Mouse (Mus musculus) myocyte (in vitro differentiated cells): ENCODE data around the gene Olfr71.

Source experiments
- CEBPB ChIP-seq: IDR thresholded peaks from 2 replicates; pipeline ENCODE4 v1.6.1; 2011; ENCODE audit warnings: mild to moderate bottlenecking, moderate library complexity; ENCODE audit not compliant: poor library complexity, insufficient read depth, severe bottlenecking
- E2F4 ChIP-seq: IDR thresholded peaks from one replicate; pipeline ENCODE4 v1.6.1; 2011; ENCODE audit warnings: mild to moderate bottlenecking, control low read depth, moderate library complexity; ENCODE audit not compliant: insufficient read depth
- MAX ChIP-seq: IDR thresholded peaks from one replicate; pipeline ENCODE4 v1.6.1; 2011; ENCODE audit warnings: low read depth, mild to moderate bottlenecking, control low read depth
- MYOD1 ChIP-seq, 3 experiments: IDR thresholded peaks; one replicate each; pipeline ENCODE4 v1.6.1; 2011; ENCODE audit warnings: control low read depth in 2 of 3, low read depth in 2 of 3, mild to moderate bottlenecking in 2 of 3, moderate library complexity in 1 of 3; ENCODE audit not compliant: insufficient read length in 2 of 3, control insufficient read depth in 1 of 3
- MYOG ChIP-seq, 3 experiments: IDR thresholded peaks; one replicate each; pipeline ENCODE4 v1.6.1; 2011; ENCODE audit warnings: control low read depth in 2 of 3, low read depth in 2 of 3, mild to moderate bottlenecking in 2 of 3; ENCODE audit not compliant: insufficient read length in 2 of 3, control insufficient read depth in 1 of 3, insufficient read depth in 1 of 3
- POLR2A ChIP-seq: IDR thresholded peaks from one replicate; pipeline ENCODE4 v1.6.1; 2011; ENCODE audit warnings: low read depth, mild to moderate bottlenecking, control low read depth, moderate library complexity; ENCODE audit not compliant: insufficient read length
- POLR2AphosphoS2 ChIP-seq: IDR thresholded peaks from one replicate; pipeline ENCODE4 v1.6.1; 2011; ENCODE audit warnings: low read depth, control low read depth; ENCODE audit not compliant: insufficient read length
- REST ChIP-seq: IDR thresholded peaks from one replicate; pipeline ENCODE4 v1.6.1; 2011; ENCODE audit warnings: mild to moderate bottlenecking, control low read depth, moderate library complexity; ENCODE audit not compliant: insufficient read depth, insufficient read length
- SRF ChIP-seq: IDR thresholded peaks from one replicate; pipeline ENCODE4 v1.6.1; 2011; ENCODE audit warnings: low read depth; ENCODE audit not compliant: control insufficient read depth, insufficient read length
- TCF12 ChIP-seq: IDR thresholded peaks from one replicate; pipeline ENCODE4 v1.6.1; 2011; ENCODE audit warnings: mild to moderate bottlenecking, control low read depth; ENCODE audit not compliant: poor library complexity, insufficient read depth, severe bottlenecking
- USF1 ChIP-seq: IDR thresholded peaks from one replicate; pipeline ENCODE4 v1.6.1; 2011; ENCODE audit warnings: low read depth, mild to moderate bottlenecking, control low read depth, moderate library complexity

- TF ChIP-seq MAX (no peak), POLR2A (no peak), POLR2AphosphoS2 (no peak), TCF12 (no peak), MYOG (IDR thresholded peaks at IDR 0.05; ENCODE audit: control insufficient read depth in 1 of 3, insufficient read depth in 1 of 3, insufficient read length in 2 of 3, low read depth in 2 of 3) (no peak), USF1 (no peak), MYOD1 (IDR thresholded peaks at IDR 0.05; ENCODE audit: control insufficient read depth in 1 of 3, insufficient read length in 2 of 3, low read depth in 2 of 3) (no peak), CEBPB (no peak), SRF (no peak), E2F4 (no peak), REST (no peak)
Observed at GRCm38 (mm10) chr4:43745187-43745586, 35.1 kb upstream of the Olfr71 start.
